Mouse (Mus musculus): ENCODE data around the gene Phf2. TPM values are rescaled to one million over a fixed set of nuclear protein-coding genes. Genes with fewer than 3 reads are reported as not detected.
A peak's percentile ranks its signal among the peaks of the same experiment; 100 is the strongest.

Phf2 gene
- polyA plus RNA-seq, 1 experiment from 2014 or later = 4.9 TPM

DNA sequence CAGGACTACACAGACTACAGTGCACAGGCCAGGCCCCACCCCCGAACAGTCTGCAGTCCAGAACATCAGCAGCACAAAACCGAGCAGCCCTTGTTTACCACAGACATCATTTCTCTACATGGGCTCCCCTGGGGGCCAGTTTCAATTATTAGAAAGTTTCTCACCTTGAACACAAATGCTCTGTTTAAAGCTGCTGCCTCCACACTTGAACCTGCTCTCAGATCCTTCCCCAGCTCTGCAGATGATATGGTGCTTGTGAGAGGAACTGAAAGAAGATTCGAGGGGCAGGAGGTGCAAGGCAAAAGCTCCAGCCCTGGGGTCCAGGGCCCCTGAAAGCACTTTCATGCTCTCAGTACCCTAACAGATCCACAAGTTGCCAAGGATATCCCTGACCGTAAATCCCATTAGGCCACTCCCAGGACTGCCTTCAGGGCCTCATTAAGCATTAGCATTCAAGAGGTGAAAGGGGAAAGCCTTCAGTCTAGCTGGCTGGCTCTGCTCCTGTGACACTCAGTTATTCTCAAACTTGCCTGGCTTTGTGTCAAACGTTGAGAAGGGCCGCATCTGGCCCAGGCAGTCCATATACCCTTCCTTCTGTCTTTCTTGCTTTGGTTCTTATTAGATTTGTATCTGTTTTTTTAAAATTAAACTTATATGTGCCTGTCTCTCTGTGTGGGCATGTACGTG, 13.5 kb downstream of the Phf2 start:
- Histone ChIP-seq H3K9ac (0 out of 2 replicates have a peak overlapping the region, but pooled peaks have one; percentile 38), H3K27ac (ENCODE audit: poor library complexity, severe bottlenecking) (0 out of 2 replicates have a peak overlapping the region, but pooled peaks have one; percentile 4), H3K4me2 (no peak overlapping the region), H3K4me1 (replicated peaks) (peaks cover 73% of the 10 kb centered on the region), H3K36me3 (no peaks in the 10 kb centered on the region), H3K9me3 (replicated peaks) (no peaks in the 10 kb centered on the region), H3K27me3 (replicated peaks) (no peaks in the 10 kb centered on the region), H3K4me3 (no peak overlapping the region)
- no peak for ATAC-seq (ENCODE audit: insufficient number of reproducible peaks, low FRiP score)
- WGBS = 46% methylated on average over 7 of the region's 7 CpGs

DNA sequence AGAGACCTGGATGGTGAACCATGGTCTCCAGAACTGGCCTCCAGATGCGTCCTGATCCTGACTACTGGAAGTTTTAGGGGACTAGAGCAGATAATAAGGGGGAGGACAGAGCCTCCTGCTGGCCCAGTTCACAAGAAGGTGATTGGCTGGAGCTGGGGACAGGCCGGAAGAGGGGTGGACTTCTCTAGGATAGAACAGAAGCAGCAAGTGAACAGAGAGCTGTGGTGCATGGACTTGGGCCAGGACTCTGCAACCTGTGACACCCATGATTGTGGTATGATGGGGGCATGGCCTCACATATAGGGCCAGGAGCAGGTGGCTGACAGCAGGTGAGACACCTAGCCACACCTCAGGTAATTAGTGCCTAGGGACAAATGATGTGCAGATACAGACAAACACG, 17.0 kb downstream of the Phf2 start:
- no peak for ATAC-seq (ENCODE audit: insufficient number of reproducible peaks, low FRiP score)
- no peaks in the 10 kb centered on the region for H3K36me3 ChIP-seq
- no peak overlapping the region for H3K27ac ChIP-seq (ENCODE audit: poor library complexity, severe bottlenecking)
- H3K27me3 ChIP-seq (replicated peaks) = no peaks in the 10 kb centered on the region
- H3K4me3 ChIP-seq = no peak overlapping the region
- no peak overlapping the region for H3K9ac ChIP-seq
- 53% methylated on average over 3 of the region's 3 CpGs for WGBS
- no peak overlapping the region for H3K4me2 ChIP-seq
- peaks cover 92% of the 10 kb centered on the region for H3K4me1 ChIP-seq (replicated peaks)
- no peaks in the 10 kb centered on the region for H3K9me3 ChIP-seq (replicated peaks)

DNA sequence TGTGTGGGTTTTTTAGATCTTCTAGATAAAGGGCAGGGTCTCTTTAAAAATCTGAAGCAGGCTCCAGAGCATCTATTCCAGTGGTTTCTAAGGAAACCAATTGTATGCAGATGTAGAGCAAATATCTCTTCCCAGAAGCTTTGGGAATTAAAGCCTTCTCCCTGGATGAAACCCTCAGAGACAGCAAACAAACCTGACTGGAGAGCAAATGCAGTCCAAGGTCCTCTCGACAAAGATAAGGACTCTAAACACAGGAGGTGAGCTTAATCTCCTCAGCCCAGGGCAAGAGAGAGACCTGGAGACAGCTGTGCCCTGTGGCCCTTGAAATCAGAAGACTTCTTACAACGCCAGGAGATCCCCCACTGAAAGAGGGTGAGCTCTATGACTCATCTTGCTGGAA, 17.4 kb downstream of the Phf2 start:
- Histone ChIP-seq H3K4me3 (no peak overlapping the region), H3K4me1 (replicated peaks) (peaks cover 92% of the 10 kb centered on the region), H3K27ac (ENCODE audit: poor library complexity, severe bottlenecking) (no peak overlapping the region; the same call in 1 of the 2 replicates), H3K27me3 (replicated peaks) (no peaks in the 10 kb centered on the region), H3K9me3 (replicated peaks) (no peaks in the 10 kb centered on the region), H3K36me3 (no peaks in the 10 kb centered on the region), H3K4me2 (no peak overlapping the region), H3K9ac (no peak overlapping the region)
- 12% methylated on average over 2 of the region's 2 CpGs for WGBS
- no peak for ATAC-seq (ENCODE audit: insufficient number of reproducible peaks, low FRiP score)

DNA sequence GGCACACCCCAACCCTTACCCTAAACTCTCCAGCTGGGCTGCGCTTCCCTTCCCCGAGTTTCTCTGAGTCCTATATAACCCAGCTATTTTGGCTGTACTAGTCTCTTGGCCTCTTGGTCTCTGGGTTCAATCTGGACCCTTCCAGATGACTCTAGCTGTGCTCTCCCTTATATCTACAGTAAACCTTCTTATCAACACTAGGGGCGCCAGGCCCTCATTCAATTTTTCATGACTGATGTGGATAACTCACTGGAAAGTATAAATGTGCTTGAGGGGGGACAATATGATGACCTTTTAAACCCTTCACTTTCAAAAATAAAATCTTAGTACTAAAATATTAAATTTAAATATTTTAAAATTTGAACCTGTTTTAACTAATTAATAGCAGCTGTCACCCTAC, 18.1 kb downstream of the Phf2 start:
- H3K4me1 ChIP-seq (replicated peaks) = peaks cover 89% of the 10 kb centered on the region
- no peaks in the 10 kb centered on the region for H3K27me3 ChIP-seq (replicated peaks)
- WGBS = 27% methylated on average over 3 of the region's 3 CpGs
- H3K27ac ChIP-seq (ENCODE audit: poor library complexity, severe bottlenecking) = no peak overlapping the region
- H3K4me3 ChIP-seq = no peak overlapping the region
- H3K9me3 ChIP-seq (replicated peaks) = no peaks in the 10 kb centered on the region
- H3K4me2 ChIP-seq = no peak overlapping the region
- H3K36me3 ChIP-seq = no peaks in the 10 kb centered on the region
- no peak for ATAC-seq (ENCODE audit: insufficient number of reproducible peaks, low FRiP score)
- H3K9ac ChIP-seq = no peak overlapping the region

DNA sequence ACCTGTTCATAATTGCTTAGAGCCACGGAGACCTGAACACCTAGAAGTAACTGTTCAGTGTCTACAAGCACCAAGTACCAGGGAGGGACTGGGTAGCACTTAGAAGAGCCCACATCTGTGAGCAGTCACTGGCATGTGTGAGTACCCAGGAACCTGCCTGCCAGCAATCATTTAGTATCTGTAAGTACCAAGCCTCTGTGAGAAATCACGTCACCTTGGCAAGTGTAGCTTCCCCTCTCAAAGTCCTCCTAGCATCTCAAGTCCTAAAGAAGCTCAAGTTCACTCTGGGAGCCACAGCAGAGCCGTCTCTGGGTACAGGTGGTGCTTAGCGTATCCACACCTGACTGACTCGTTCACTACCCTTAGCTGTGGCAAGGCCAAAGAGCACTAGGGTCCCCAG, 19.2 kb downstream of the Phf2 start:
- no peak overlapping the region for H3K27ac ChIP-seq (ENCODE audit: poor library complexity, severe bottlenecking)
- H3K36me3 ChIP-seq = no peaks in the 10 kb centered on the region
- H3K4me1 ChIP-seq (replicated peaks) = peaks cover 77% of the 10 kb centered on the region
- WGBS = 79% methylated on average over 5 of the region's 5 CpGs
- no peak for ATAC-seq (ENCODE audit: insufficient number of reproducible peaks, low FRiP score)
- H3K27me3 ChIP-seq (replicated peaks) = no peaks in the 10 kb centered on the region
- no peak overlapping the region for H3K4me2 ChIP-seq
- no peak overlapping the region for H3K4me3 ChIP-seq
- peak overlapping the region; percentile 26; the same call in 1 of the 2 replicates for H3K9ac ChIP-seq
- H3K9me3 ChIP-seq (replicated peaks) = no peaks in the 10 kb centered on the region

DNA sequence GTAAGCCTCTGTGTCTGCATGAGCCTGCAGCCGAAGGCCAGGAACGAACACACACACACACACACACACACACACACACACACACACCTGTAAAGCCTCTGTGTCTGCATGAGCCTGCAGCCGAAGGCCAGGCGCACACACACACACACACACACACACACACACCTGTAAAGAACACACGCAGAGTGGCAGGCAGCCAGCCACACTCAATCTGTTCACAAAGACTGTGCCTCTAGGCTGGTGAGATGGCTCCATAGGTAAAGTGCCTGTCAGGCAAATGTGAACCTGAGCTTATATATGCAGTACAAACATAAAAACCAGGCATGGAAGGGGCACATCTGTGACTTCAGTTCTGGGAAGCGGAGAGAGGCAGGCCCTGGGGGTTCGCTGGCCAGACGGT, 20.1 kb downstream of the Phf2 start:
- H3K4me1 ChIP-seq (replicated peaks) = peaks cover 70% of the 10 kb centered on the region
- no peak overlapping the region for H3K9ac ChIP-seq
- no peaks in the 10 kb centered on the region for H3K36me3 ChIP-seq
- no peaks in the 10 kb centered on the region for H3K9me3 ChIP-seq (replicated peaks)
- no peak overlapping the region for H3K27ac ChIP-seq (ENCODE audit: poor library complexity, severe bottlenecking)
- 85% methylated on average over 8 of the region's 8 CpGs for WGBS
- no peaks in the 10 kb centered on the region for H3K27me3 ChIP-seq (replicated peaks)
- H3K4me2 ChIP-seq = no peak overlapping the region
- no peak overlapping the region for H3K4me3 ChIP-seq
- ATAC-seq (ENCODE audit: insufficient number of reproducible peaks, low FRiP score) = no peak

DNA sequence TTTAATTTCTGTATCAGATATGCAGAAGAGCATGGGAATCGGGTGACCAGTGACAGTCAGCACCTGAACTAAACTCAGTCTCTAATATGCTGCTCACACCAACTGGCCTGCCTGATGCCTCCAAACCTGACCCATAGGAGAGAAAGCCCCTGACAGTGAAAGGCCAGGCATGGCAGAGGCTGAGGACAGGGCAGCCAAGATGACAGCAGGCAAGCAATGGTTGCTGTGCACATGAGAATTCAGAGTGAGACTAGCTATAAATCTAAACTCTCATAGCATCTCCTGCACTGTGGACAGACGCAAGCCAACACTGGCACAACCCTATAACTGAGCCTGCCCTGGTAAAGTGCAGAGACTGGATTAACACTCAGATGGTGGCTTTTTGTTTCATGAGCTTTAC, 20.6 kb downstream of the Phf2 start:
- H3K27ac ChIP-seq (ENCODE audit: poor library complexity, severe bottlenecking) = no peak overlapping the region
- no peaks in the 10 kb centered on the region for H3K36me3 ChIP-seq
- no peaks in the 10 kb centered on the region for H3K9me3 ChIP-seq (replicated peaks)
- H3K4me2 ChIP-seq = no peak overlapping the region
- WGBS = 84% methylated on average over 2 of the region's 2 CpGs
- H3K4me3 ChIP-seq = no peak overlapping the region
- no peaks in the 10 kb centered on the region for H3K27me3 ChIP-seq (replicated peaks)
- no peak for ATAC-seq (ENCODE audit: insufficient number of reproducible peaks, low FRiP score)
- no peak overlapping the region for H3K9ac ChIP-seq
- H3K4me1 ChIP-seq (replicated peaks) = peaks cover 71% of the 10 kb centered on the region

DNA sequence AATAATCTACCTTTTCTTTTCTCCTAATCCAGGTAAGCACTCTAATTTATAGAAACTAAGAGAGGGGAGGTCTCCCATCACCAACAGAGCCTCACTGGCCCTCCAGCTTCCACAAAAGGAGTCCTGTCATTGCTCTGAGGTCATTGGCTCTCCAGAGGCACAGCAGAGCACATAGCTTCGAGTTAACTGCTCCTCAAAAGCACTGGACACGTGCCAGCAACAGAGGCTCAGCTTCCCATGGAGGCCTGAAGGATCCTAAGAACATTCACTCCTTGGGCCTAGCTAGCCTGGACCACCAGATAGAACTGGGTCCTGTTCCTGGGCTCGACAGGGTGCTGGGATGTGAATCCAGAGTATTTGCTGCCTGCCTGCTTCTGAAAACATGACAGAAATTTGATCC, 21.8 kb downstream of the Phf2 start:
- ATAC-seq (ENCODE audit: insufficient number of reproducible peaks, low FRiP score) = peak; percentile 39; the same call in 1 of the 2 replicates
- H3K9ac ChIP-seq = no peak overlapping the region

DNA sequence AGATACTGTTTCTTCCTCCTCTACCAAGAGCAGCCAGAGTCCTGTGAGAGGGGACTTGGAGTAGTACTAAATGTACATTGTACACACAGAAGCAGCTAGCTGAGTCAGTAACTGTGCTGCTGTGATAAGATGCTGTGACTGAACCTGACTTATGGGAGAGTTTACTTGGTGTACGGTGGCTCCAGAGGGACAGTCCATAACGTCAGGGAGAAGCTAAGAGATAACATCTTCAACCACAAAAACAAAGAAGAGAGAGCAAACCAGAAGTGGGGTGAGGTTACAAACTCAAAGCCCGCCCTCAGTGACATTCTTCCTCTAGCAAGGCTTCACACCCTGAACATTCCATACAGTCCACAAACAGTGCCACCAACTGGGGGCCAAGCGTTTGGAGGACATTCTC, 25.6 kb downstream of the Phf2 start:
- no peak overlapping the region for H3K9ac ChIP-seq
- H3K36me3 ChIP-seq = 0 out of 2 replicates have a peak, but pooled peaks cover 3% of the 10 kb centered on the region
- H3K9me3 ChIP-seq (replicated peaks) = no peaks in the 10 kb centered on the region
- no peaks in the 10 kb centered on the region for H3K27me3 ChIP-seq (replicated peaks)
- H3K4me1 ChIP-seq (replicated peaks) = peaks cover 52% of the 10 kb centered on the region
- H3K4me3 ChIP-seq = no peak overlapping the region
- H3K27ac ChIP-seq (ENCODE audit: poor library complexity, severe bottlenecking) = peak overlapping the region; percentile 0; the same call in 1 of the 2 replicates
- H3K4me2 ChIP-seq = no peak overlapping the region
- WGBS = 28% methylated on average over 4 of the region's 4 CpGs
- peak; percentile 52; the same call in 1 of the 2 replicates for ATAC-seq (ENCODE audit: insufficient number of reproducible peaks, low FRiP score)

More for the DNA sequence above, 21.8 kb downstream of the Phf2 start:
- H3K4me3 ChIP-seq = no peak overlapping the region
- WGBS = 20% methylated on average over 3 of the region's 3 CpGs
- no peak overlapping the region for H3K4me2 ChIP-seq
- H3K27me3 ChIP-seq (replicated peaks) = no peaks in the 10 kb centered on the region
- no peaks in the 10 kb centered on the region for H3K36me3 ChIP-seq
- H3K4me1 ChIP-seq (replicated peaks) = peaks cover 66% of the 10 kb centered on the region
- 0 out of 2 replicates have a peak overlapping the region, but pooled peaks have one; percentile 43 for H3K27ac ChIP-seq (ENCODE audit: poor library complexity, severe bottlenecking)
- no peaks in the 10 kb centered on the region for H3K9me3 ChIP-seq (replicated peaks)

DNA sequence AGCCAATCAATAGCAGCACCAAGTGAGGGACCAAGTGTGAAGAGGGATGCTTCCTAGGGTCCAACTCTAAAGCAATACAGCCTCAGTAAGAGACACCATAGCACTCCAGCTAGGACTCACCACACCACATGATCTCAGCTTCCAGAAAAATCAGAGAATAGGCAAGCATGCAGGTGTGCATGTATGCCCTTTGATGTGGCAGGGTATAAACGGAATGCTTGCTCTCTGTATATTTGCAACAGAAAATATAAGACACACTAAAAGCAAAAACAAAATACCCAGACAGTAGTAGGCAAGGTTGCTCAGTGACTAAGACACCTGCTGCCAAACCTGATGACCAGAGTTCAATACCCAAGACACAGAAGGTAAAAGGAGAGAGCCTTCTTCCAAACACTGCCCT, 27.4 kb downstream of the Phf2 start:
- no peaks in the 10 kb centered on the region for H3K9me3 ChIP-seq (replicated peaks)
- no peak overlapping the region for H3K27ac ChIP-seq (ENCODE audit: poor library complexity, severe bottlenecking)
- ATAC-seq (ENCODE audit: insufficient number of reproducible peaks, low FRiP score) = no peak
- H3K9ac ChIP-seq = no peak overlapping the region
- WGBS = 82% methylated on average over 1 of the region's 1 CpGs
- H3K4me3 ChIP-seq = no peak overlapping the region
- H3K4me2 ChIP-seq = no peak overlapping the region
- H3K36me3 ChIP-seq = 0 out of 2 replicates have a peak, but pooled peaks cover 3% of the 10 kb centered on the region
- peaks cover 38% of the 10 kb centered on the region for H3K4me1 ChIP-seq (replicated peaks)
- no peaks in the 10 kb centered on the region for H3K27me3 ChIP-seq (replicated peaks)

DNA sequence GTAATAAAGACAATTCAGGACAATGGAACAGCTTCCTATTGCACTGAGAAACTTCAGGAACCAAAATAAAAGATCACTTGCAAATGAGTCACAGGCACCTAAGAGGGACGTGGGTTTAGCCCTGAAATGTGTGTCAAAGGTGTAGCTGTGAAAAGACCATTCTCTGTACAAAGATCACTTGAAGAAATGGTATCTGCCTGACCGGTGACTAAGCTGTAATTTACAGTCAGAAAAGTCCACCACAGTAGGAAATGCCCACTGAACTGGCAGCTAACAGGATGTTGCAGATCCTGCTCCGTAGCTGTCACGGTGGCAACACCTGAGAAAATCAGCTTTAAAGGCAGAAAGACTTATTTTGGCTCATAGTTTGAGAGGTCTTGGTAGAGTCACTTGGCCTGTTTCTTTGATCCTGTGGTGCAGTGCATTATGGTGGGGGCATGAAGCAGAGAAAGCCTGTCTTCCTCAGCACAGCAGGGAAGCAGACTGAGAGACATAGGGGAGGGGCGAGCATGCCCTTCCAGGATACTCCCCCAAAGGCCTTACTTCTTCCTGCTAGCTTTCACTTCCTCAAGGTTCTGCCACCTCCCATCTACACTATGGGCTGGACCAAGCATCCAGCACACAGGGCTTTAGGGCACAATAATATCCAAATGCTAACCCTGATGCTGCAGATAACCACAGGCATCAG, 28.9 kb downstream of the Phf2 start:
- H3K36me3 ChIP-seq = 0 out of 2 replicates have a peak, but pooled peaks cover 3% of the 10 kb centered on the region
- H3K27ac ChIP-seq (ENCODE audit: poor library complexity, severe bottlenecking) = no peak overlapping the region
- no peak overlapping the region for H3K4me2 ChIP-seq
- no peak overlapping the region for H3K4me3 ChIP-seq
- no peaks in the 10 kb centered on the region for H3K27me3 ChIP-seq (replicated peaks)
- WGBS = 71% methylated on average over 5 of the region's 5 CpGs
- H3K9ac ChIP-seq = no peak overlapping the region
- H3K4me1 ChIP-seq (replicated peaks) = peaks cover 40% of the 10 kb centered on the region
- no peak for ATAC-seq (ENCODE audit: insufficient number of reproducible peaks, low FRiP score)
- H3K9me3 ChIP-seq (replicated peaks) = no peaks in the 10 kb centered on the region

All from heart, embryonic 12.5 days (tissue).